Mouse (Mus musculus) kidney, embryonic 16.5 days (tissue): Measurements from ENCODE around the gene Tbc1d1. TPM values are rescaled to one million over a fixed set of nuclear protein-coding genes. Genes with fewer than 3 reads are reported as not detected.

Source experiments
- ATAC-seq: fragments of 200-750 bp; cut with Nextera tagmentation; 2 replicates; pipeline ENCODE4 v1.8.0; 2017; ENCODE audit warnings: moderate TSS enrichment; ENCODE audit not compliant: low FRiP score, low TSS enrichment
- H3K27ac ChIP-seq: fragments of 300-500 bp; sonication (generic); 2 replicates; pipeline ENCODE4 v1.5.1; 2014; ENCODE audit warnings: low read length
- H3K27me3 ChIP-seq: fragments of 300-500 bp; sonication (generic); 2 replicates; pipeline ENCODE4 v1.6.1; 2014; ENCODE audit warnings: low read length, control low read depth, mixed read lengths; ENCODE audit not compliant: insufficient read depth
- H3K36me3 ChIP-seq: fragments of 300-500 bp; sonication (generic); 2 replicates; pipeline ENCODE4 v1.6.1; 2014; ENCODE audit warnings: low read length, control low read depth, mixed read lengths; ENCODE audit not compliant: insufficient read depth
- H3K4me1 ChIP-seq: fragments of 300-500 bp; sonication (generic); 2 replicates; pipeline ENCODE4 v1.6.1; 2014; ENCODE audit warnings: low read length, control low read depth, mixed read lengths; ENCODE audit not compliant: insufficient read depth
- H3K4me2 ChIP-seq: fragments of 300-500 bp; sonication (generic); replicated peaks from 2 replicates; pipeline ENCODE4 v1.6.1; 2014; ENCODE audit warnings: low read depth, low read length
- H3K4me3 ChIP-seq: fragments of 300-500 bp; sonication (generic); 2 replicates; pipeline ENCODE4 v1.5.1; 2014; ENCODE audit warnings: mild to moderate bottlenecking, low read length
- H3K9ac ChIP-seq: fragments of 300-500 bp; sonication (generic); replicated peaks from 2 replicates; pipeline ENCODE4 v1.6.1; 2014; ENCODE audit warnings: low read length
- H3K9me3 ChIP-seq: fragments of 300-500 bp; sonication (generic); 2 replicates; pipeline ENCODE4 v1.6.1; 2016; ENCODE audit warnings: low read length, control low read depth
- WGBS: fragments of 180-500 bp; shearing (Covaris S2); extraction: QIAGEN DNeasy Blood & Tissue Kit; methylation state at CpG from one replicate; pipeline ENCODE4 v1.1.7; 2014; 5-methylcytosine and 5-hydroxymethylcytosine counted together
- polyA plus RNA-seq: library from polyadenylated mRNA; unstranded; fragments of >200 nt; fragmentation: Nextera tagmentation; extraction: Ambion mirVana; gene quantifications from 2 replicates; pipeline ENCODE4 v1.2.1, GENCODE M21; 2015

Tbc1d1 gene
- polyA plus RNA-seq, 1 experiment from 2014 or later, result 39.5 TPM

GRCm38 (mm10) chr5:64140202-64140601 is 15.9 kb upstream of the Tbc1d1 start:
- Histone ChIP-seq H3K27ac (no peak overlapping the region), H3K4me1 (no peaks in the 10 kb centered on the region), H3K27me3 (no peaks in the 10 kb centered on the region), H3K9ac (no peak overlapping the region), H3K4me2 (no peak overlapping the region), H3K4me3 (no peak overlapping the region), H3K36me3 (no peaks in the 10 kb centered on the region), H3K9me3 (no peaks in the 10 kb centered on the region)
- 87% methylated on average over 3 of the region's 3 CpGs for WGBS
- ATAC-seq, result no peak

- H3K9ac ChIP-seq, result no peak overlapping the region
- 73% methylated on average over 4 of the region's 5 CpGs for WGBS
Observed at GRCm38 (mm10) chr5:64144315-64144714, 11.8 kb upstream of the Tbc1d1 start.

GRCm38 (mm10) chr5:64146384-64147005 is 9.6 kb upstream of the Tbc1d1 start:
- no peak overlapping the region for H3K4me2 ChIP-seq
- 0 out of 2 replicates have a peak, but pooled peaks cover 2% of the 10 kb centered on the region for H3K27me3 ChIP-seq
- WGBS, result 73% methylated on average over 10 of the region's 10 CpGs
- no peak overlapping the region for H3K9ac ChIP-seq
- H3K4me1 ChIP-seq, result peaks cover 9% of the 10 kb centered on the region; the same call in 1 of the 2 replicates
- H3K4me3 ChIP-seq, result no peak overlapping the region
- no peaks in the 10 kb centered on the region for H3K36me3 ChIP-seq
- H3K27ac ChIP-seq, result no peak overlapping the region
- no peaks in the 10 kb centered on the region for H3K9me3 ChIP-seq
- peak; percentile 33; the same call in 1 of the 2 replicates for ATAC-seq

More at GRCm38 (mm10) chr5:64144315-64144714, 11.8 kb upstream of the Tbc1d1 start:
- Histone ChIP-seq H3K4me2 (no peak overlapping the region), H3K27me3 (0 out of 2 replicates have a peak, but pooled peaks cover 2% of the 10 kb centered on the region), H3K4me1 (peaks cover under 1% of the 10 kb centered on the region; the same call in 1 of the 2 replicates), H3K36me3 (no peaks in the 10 kb centered on the region), H3K9me3 (no peaks in the 10 kb centered on the region), H3K27ac (no peak overlapping the region), H3K4me3 (no peak overlapping the region)
- ATAC-seq, result no peak

GRCm38 (mm10) chr5:64149184-64150127 is 6.6 kb upstream of the Tbc1d1 start:
- ATAC-seq, result peak; percentile 72; the same call in 1 of the 2 replicates
- H3K36me3 ChIP-seq, result no peaks in the 10 kb centered on the region
- peaks cover 9% of the 10 kb centered on the region; the same call in 1 of the 2 replicates for H3K4me1 ChIP-seq
- H3K9me3 ChIP-seq, result no peaks in the 10 kb centered on the region
- peak overlapping the region; percentile 31 for H3K4me2 ChIP-seq
- H3K9ac ChIP-seq, result no peak overlapping the region; the same call in 1 of the 2 replicates
- WGBS, result 14% methylated on average over 17 of the region's 17 CpGs
- peak overlapping the region; percentile 2 for H3K4me3 ChIP-seq
- H3K27me3 ChIP-seq, result 0 out of 2 replicates have a peak, but pooled peaks cover 2% of the 10 kb centered on the region
- H3K27ac ChIP-seq, result no peak overlapping the region

- Histone ChIP-seq H3K9me3 (no peaks in the 10 kb centered on the region), H3K36me3 (no peaks in the 10 kb centered on the region), H3K4me3 (no peak overlapping the region), H3K27ac (no peak overlapping the region), H3K9ac (no peak overlapping the region), H3K4me1 (peaks cover 20% of the 10 kb centered on the region), H3K27me3 (peaks cover 12% of the 10 kb centered on the region), H3K4me2 (no peak overlapping the region)
- no peak for ATAC-seq
- 87% methylated on average over 1 of the region's 1 CpGs for WGBS
Observed at GRCm38 (mm10) chr5:64153319-64153718, 2.8 kb upstream of the Tbc1d1 start.

- H3K36me3 ChIP-seq, result no peaks in the 10 kb centered on the region
- peak overlapping the region; percentile 38 for H3K4me3 ChIP-seq
- WGBS, result 14% methylated on average over 4 of the region's 4 CpGs
- peak overlapping the region; percentile 60 for H3K9ac ChIP-seq
- no peaks in the 10 kb centered on the region for H3K9me3 ChIP-seq
- H3K27me3 ChIP-seq, result peaks cover 16% of the 10 kb centered on the region
- peak overlapping the region; percentile 86 for H3K27ac ChIP-seq
- peaks cover 24% of the 10 kb centered on the region for H3K4me1 ChIP-seq
- peak overlapping the region; percentile 54 for H3K4me2 ChIP-seq
- no peak for ATAC-seq
Observed at GRCm38 (mm10) chr5:64156579-64156978, 474 bp downstream of the Tbc1d1 start.

GRCm38 (mm10) chr5:64157926-64158325 is 1.8 kb downstream of the Tbc1d1 start:
- Histone ChIP-seq H3K4me3 (no peak overlapping the region), H3K4me1 (peaks cover 25% of the 10 kb centered on the region), H3K4me2 (no peak overlapping the region), H3K9ac (no peak overlapping the region), H3K36me3 (no peaks in the 10 kb centered on the region), H3K9me3 (no peaks in the 10 kb centered on the region), H3K27me3 (peaks cover 16% of the 10 kb centered on the region), H3K27ac (no peak overlapping the region)
- no peak for ATAC-seq
- WGBS, result 53% methylated on average over 1 of the region's 1 CpGs

- Histone ChIP-seq H3K36me3 (no peaks in the 10 kb centered on the region), H3K27ac (no peak overlapping the region), H3K27me3 (peaks cover 16% of the 10 kb centered on the region), H3K4me2 (0 out of 2 replicates have a peak overlapping the region, but pooled peaks have one; percentile 99), H3K9me3 (no peaks in the 10 kb centered on the region), H3K9ac (no peak overlapping the region), H3K4me3 (no peak overlapping the region), H3K4me1 (peaks cover 25% of the 10 kb centered on the region)
- WGBS, result 51% methylated on average over 4 of the region's 4 CpGs
- ATAC-seq, result no peak
Observed at GRCm38 (mm10) chr5:64158501-64158900, 2.4 kb downstream of the Tbc1d1 start.

- Histone ChIP-seq H3K9ac (peak overlapping the region; percentile 73), H3K4me3 (peak overlapping the region; percentile 77), H3K4me1 (peaks cover 25% of the 10 kb centered on the region), H3K36me3 (no peaks in the 10 kb centered on the region), H3K9me3 (no peaks in the 10 kb centered on the region), H3K4me2 (peak overlapping the region; percentile 99), H3K27ac (no peak overlapping the region), H3K27me3 (peaks cover 16% of the 10 kb centered on the region)
- WGBS, result under 1% methylated on average over 37 of the region's 39 CpGs
- ATAC-seq, result peak; percentile 21
Observed at GRCm38 (mm10) chr5:64159065-64159780, 3.1 kb downstream of the Tbc1d1 start.
